Mouse (Mus musculus) kidney, postnatal 36 days (tissue): ENCODE measurements around the gene Cdc42ep4.
A peak's percentile ranks its signal among the peaks of the same experiment; 100 is the strongest.

Source experiments
- DNase-seq, 2 experiments: peaks; one replicate each; pipeline ENCODE4 v3.0.0; 2021 to 2022; ENCODE audit warnings: mixed read lengths in 2 of 2

Gene Cdc42ep4

DNA sequence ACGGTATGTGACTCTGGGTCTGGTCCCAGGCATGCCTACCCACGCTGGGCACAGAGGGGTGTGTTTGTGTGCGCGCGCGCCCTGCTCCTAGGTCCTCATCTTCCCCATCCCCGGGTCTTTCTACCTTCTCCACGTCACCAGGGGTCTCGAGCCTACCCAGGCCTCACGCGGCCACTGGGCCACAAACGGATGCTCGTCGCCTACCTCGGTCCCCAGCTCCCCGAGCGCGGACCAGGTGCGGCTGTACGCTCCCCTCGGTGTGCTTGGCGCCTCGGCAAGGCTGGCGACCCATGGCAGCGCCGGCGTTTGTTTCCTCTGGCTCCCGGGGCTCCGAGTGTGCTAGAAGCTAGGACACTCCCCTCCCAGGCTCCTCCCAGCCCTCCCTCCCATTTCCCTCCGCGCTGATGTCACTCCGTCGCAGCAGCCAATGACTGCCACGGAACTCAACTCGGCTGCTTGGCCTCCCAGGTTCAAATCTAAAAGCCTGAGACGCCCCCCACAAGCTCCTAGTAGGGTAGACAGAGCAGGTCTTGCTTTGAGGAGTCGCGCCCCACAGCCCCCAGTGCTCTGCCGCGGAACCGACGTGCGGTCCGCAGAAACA is at the start of gene Cdc42ep4:
Gene Cdc42ep4 (minus strand): TSS at position 398 of the 601 bp plus-strand sequence.
- peak; percentile 88 to 90 for DNase-seq

GRCm38 (mm10) chr11:113800026-113800425 is 48.3 kb upstream of the Cdc42ep4 start:
- DNase-seq = no peak

DNA sequence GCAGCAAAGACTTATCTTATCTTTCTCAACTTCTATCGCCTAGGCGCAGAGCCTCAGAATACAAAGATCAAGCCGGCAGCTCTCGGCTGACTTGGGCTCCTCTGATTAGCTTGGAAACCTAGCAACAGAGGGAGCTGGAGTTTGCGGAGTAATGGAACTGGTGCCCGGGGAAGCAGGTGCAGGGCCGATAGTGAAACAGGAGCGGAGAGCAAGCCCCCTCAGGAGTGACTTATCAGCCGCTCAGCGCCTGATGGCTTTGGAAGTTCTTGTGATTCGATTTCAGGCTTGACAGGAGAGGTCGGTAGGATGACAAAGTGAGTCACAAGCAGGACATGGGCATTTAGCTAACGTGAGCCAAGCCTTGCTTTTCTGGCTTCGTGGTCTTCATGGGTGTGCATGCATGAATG is 47.4 kb upstream of the Cdc42ep4 start:
- no peak for DNase-seq

GRCm38 (mm10) chr11:113798011-113798410 is 46.3 kb upstream of the Cdc42ep4 start:
- DNase-seq = no peak

- DNase-seq = no peak
These were observed 45.6 kb upstream of the Cdc42ep4 start for GRCm38 (mm10) chr11:113797014-113797983.

DNA sequence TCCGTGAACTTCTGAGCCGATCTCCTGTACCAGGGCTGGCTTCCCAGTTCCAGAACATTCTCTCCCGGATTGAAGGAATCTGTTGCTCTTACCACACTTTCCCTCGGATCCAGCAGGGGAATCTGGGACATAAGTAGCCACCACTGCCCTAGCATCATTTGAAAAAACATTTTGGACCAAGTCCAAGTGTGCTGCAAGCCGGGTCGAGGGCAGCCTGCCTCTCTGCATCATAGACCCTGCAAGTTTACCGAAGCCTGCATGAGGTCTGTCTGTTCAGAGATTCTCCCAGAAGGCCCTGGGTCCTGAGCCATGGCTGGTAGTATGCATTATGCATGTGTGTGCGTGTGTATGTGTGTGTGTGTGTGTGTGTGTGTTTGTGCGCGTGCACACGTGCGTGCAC is 44.2 kb upstream of the Cdc42ep4 start:
- DNase-seq = no peak

GRCm38 (mm10) chr11:113791357-113792215 is 39.9 kb upstream of the Cdc42ep4 start:
- no peak for DNase-seq

DNA sequence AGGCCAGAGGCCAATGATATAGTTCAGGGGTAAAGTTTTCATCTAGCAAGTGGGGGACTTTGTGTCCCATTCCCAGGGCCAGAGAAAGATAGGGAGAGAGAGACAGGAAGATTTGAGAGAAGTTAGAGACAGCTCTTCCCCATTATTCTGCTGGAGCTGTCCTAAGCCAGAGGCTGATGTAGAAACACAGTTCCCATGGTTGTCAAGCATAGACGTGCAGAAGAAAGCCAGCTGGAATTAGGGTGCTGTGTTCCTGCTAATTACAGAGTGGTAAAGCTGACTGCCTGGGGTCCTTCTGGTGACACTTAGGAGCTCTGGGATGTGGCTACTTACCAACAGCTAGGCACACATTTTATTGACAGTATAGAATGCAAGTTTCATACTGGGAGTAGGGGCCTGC is 37.4 kb upstream of the Cdc42ep4 start:
- DNase-seq = no peak

DNA sequence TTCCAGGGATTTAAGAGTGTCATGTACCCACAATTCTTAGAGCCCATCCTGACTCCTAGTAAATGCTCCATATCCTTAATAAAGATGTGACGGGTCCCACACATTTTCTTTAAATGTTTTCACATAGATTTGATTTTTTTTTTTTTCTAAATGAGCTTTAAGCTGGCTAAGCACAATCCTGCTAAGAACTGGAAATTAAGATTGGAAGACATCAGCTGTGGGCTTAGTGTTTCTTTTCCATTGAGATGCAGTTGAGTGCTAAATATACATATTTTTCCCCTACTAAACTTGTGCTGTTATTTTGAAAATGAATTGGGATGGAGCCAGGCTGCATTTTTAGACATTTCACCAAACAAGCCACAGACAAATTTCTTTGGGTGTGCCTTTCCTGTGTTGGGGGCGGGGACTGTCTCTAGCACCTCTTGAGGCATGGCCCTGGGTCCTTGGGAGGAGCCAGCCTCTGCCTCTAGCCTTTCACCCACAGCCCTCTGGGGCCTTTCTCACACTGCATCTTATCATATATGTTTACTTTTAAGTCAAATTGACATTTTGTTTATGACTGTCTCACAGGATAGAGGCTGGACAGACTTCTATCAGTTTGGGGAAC is 36.6 kb upstream of the Cdc42ep4 start:
- peak; percentile 74 to 84 for DNase-seq

- no peak for DNase-seq
These were observed 35.9 kb upstream of the Cdc42ep4 start for GRCm38 (mm10) chr11:113787432-113788182.

GRCm38 (mm10) chr11:113787009-113787408 is 35.3 kb upstream of the Cdc42ep4 start:
- DNase-seq = no peak

- no peak for DNase-seq
These were observed 34.7 kb upstream of the Cdc42ep4 start for GRCm38 (mm10) chr11:113786395-113786794.

GRCm38 (mm10) chr11:113785406-113786171 is 33.9 kb upstream of the Cdc42ep4 start:
- DNase-seq = peak; percentile 48 to 52

DNA sequence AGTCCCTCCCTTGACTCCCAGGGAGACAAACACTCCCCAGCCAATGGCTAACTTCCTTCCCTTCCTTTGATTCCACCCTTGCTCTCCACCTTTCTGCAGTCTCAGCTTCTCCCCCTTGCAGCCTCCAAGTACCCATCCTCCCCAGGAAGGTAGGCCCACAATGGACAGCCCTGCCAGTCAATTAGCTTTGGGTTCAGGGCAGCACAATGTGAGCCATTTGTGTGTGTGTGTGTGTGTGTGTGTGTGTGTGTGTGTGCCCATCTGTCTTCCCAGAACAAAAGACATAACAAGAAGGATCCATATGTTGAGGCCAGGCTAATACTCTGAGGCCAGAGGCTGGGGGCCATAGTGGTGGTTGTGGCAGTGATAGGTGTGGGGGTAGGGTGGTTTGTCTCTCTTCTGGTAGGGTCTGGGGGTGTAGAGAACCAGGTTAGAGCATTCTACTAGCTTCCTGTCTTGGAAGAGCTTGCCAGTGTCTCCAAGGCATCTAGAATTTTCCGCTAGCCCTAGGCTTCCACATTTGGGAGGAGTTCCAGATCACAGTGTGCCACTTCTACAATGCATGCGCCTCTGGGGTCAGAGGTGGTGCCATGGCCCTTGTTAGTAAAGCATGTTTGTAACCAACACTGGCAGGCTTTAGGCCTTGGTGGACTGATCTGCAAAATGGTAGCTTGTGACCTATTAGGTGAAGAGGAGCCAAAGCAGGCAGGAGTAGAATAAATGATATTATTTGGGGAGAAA is 33.1 kb upstream of the Cdc42ep4 start:
- no peak for DNase-seq

DNA sequence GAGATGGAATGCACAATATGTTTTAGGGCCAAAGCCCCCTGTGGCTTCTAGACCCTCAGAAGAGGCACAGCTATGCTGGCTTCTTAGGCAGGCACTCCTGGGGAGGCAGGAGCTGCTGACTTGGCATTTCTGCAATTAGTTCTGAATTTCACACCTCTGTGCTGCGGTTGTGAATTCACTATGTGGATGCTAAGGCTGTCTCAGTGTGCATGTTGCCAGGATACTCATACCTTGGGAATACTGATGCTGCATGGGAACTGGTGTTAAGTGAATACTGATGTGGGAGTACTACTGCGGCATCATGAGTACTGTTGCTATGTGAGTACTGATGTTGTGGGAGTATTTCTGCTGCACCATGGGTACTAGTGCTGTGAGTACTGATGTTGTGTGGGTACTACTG is 30.8 kb upstream of the Cdc42ep4 start:
- DNase-seq = no peak

DNA sequence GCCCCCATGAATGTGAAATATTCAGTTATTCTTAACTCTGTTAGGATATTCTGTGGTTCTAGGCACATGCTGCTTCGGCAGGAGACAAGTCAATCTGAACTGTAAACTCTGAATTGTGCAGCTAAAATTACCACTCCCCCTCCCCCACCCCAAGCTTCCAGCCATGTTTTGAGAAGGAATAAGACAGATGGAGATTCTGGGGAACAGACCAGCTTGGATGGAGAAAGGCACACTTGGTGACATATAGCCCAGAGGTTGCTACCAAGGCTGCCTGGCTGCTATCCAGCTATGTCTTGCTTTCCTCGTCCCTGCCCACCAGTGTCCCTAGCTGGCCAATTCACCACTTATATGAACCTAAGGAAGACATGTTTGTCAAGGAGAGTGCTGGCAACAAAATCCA is 30.3 kb upstream of the Cdc42ep4 start:
- DNase-seq = no peak

- no peak for DNase-seq
These were observed 28.0 kb upstream of the Cdc42ep4 start for GRCm38 (mm10) chr11:113779680-113780041.

DNA sequence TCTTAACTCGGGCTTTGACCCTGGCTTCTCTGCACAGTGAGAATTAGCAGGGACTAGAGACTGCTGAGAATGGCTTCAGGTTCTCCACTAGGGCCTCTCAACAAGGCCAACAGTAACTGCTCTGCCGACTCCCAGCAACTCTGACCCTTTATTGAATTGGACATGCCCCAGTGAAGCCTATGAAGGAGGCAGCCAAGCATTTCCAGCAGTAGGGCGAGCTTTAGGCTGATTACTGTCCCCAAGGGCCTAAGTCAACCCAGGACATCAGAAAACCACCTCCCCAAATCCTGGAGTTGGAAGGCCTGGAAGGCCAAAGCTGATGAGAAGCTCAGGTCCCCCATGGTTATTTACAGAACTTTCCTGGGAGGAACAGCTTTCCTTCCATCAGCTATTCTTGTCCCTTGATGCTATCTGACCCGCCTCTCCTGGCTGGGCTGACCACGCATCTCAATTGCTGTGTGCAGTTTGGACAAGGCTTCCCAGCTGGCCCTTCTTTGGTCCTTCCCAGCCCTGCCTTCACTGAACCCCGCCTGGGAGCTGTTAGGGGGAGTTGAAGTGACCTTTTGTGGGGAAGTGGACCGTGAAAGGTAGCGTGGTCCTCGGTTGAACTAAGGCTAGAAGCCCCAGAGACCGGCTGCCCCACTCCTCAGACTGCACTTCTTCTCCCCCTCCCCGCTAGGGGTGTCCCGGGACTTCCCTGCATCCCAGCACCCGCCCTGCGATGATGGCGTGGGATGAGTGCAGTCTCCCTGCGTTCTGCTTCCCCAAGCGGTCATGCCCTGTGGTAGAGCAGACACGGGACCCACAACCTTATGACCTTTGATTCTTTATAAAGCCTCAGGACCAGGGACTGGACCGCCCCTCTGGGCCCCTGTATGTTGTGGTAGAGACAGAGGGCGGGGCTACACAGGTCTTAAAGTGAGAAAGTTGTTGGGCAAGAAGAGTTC is 27.3 kb upstream of the Cdc42ep4 start:
- DNase-seq = peak; percentile 24 to 45

GRCm38 (mm10) chr11:113777878-113778464 is 26.3 kb upstream of the Cdc42ep4 start:
- DNase-seq = peak in 1 of 2 experiments; percentile 27
